Mouse (Mus musculus): ENCODE data around the gene Nfatc2ip. TPM values are rescaled to one million over a fixed set of nuclear protein-coding genes. Genes with fewer than 3 reads are reported as not detected.
A peak's percentile ranks its signal among the peaks of the same experiment; 100 is the strongest.
"Not testable (repeated sequence)": the region's sequence is repeated elsewhere in the genome, so short reads cannot be mapped to it uniquely, and the experiment has no call there.

The Nfatc2ip gene
- polyA plus RNA-seq, 1 experiment from 2014 or later = 3.1 TPM

DNA sequence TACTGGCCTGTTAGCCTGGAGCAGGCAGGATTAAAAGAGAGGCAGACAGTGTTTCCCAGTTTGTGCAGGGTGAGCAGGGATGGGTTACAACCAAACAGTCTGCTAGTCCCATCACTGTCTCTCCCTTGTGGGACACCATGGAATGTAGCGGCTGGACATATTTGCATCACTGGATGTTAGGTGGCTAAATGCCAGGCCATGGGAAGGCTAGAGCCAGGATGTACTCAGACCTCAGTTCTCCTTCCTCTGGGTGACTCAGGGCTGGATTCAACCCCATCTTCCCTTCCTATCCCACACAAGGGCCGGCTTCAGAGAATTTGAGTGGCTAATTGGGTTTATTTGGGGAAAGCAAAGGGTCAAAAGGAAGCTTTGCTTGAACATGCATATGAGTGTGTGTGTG lies 12.1 kb upstream of the Nfatc2ip start:
- no peaks in the 10 kb centered on the region for H3K9me3 ChIP-seq
- no peak overlapping the region for H3K4me3 ChIP-seq
- H3K9ac ChIP-seq = no peak overlapping the region
- no peak for ATAC-seq (ENCODE audit: insufficient number of reproducible peaks, insufficient read depth, low FRiP score, low TSS enrichment, low read depth)
- no peaks in the 10 kb centered on the region for H3K36me3 ChIP-seq
- no peak overlapping the region for H3K27ac ChIP-seq
- whole genome bisulfite sequencing = 70% methylated on average over 2 of the region's 2 CpGs
- 0 out of 2 replicates have a peak, but pooled peaks cover 5% of the 10 kb centered on the region for H3K27me3 ChIP-seq
- H3K4me1 ChIP-seq = no peaks in the 10 kb centered on the region
- no peak overlapping the region for H3K4me2 ChIP-seq

DNA sequence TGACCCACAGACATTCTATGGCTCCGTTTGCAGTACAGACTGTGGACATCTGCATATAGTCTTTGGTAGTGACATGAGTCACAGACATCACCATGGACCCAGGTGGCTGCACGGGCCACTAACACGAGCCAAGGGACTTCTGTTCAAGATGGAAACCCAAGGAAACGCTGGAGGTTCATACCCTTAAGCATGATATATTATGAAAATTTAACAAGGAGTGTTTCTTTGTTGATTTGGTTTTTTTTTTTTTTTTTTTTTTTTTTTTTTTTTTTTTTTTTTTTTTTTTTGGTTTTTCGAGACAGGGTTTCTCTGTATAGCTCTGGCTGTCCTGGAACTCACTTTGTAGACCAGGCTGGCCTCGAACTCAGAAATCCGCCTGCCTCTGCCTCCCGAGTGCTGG lies 6.0 kb upstream of the Nfatc2ip start:
- not testable (repeated sequence) for H3K4me2 ChIP-seq; H3K9ac ChIP-seq; H3K36me3 ChIP-seq; H3K27ac ChIP-seq; H3K27me3 ChIP-seq; H3K4me3 ChIP-seq; ATAC-seq (ENCODE audit: insufficient number of reproducible peaks, insufficient read depth, low FRiP score, low TSS enrichment, low read depth); H3K9me3 ChIP-seq; H3K4me1 ChIP-seq
- WGBS = 78% methylated on average over 8 of the region's 8 CpGs

DNA sequence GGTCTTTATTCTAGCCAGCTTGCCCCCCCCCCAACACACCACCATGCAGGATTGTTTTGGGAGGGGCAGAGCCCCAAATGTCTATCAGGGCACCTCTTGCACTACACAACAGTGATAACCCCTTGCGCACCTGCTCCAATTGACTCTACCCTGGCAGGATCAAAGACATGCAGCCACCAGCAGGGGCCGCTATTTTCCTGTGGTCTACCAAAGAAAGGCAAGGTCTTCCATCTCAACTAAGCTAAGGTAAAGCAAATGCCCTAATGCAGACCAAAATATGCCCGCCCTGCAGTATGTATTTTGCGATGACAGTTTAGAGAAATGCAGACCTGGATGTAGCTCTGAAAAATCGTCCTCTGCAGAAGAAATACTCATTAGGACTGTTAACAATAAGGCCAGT lies 3.0 kb upstream of the Nfatc2ip start:
- 6% methylated on average over 5 of the region's 5 CpGs for WGBS
- Histone ChIP-seq H3K9me3 (no peaks in the 10 kb centered on the region), H3K9ac (no peak overlapping the region), H3K36me3 (no peaks in the 10 kb centered on the region), H3K4me2 (no peak overlapping the region), H3K27me3 (no peaks in the 10 kb centered on the region), H3K4me3 (no peak overlapping the region), H3K4me1 (peaks cover 13% of the 10 kb centered on the region; the same call in 1 of the 2 replicates), H3K27ac (no peak overlapping the region)
- no peak for ATAC-seq (ENCODE audit: insufficient number of reproducible peaks, insufficient read depth, low FRiP score, low TSS enrichment, low read depth)

DNA sequence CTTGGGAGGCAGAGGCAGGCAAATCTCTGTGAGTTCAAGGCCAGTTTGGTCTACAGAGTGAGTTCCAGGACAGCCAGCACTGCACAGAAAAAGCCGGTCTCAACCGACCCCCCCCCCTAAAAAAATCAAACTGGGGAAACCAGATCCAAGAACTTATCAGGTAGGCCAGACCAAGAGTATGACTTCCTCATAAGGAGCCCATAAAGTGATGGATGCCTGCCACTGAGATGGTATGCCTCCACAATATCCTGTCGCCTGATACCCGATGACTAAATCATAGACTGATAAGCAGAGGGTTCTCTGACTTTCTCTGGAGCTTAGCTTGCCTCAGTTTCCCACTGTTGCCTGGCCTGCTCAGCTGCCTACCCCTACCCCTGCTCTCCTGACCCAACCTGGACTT lies 1.3 kb upstream of the Nfatc2ip start:
- H3K27ac ChIP-seq = no peak overlapping the region
- peaks cover 13% of the 10 kb centered on the region; the same call in 1 of the 2 replicates for H3K4me1 ChIP-seq
- 96% methylated on average over 4 of the region's 4 CpGs for WGBS
- no peaks in the 10 kb centered on the region for H3K27me3 ChIP-seq
- H3K9ac ChIP-seq = no peak overlapping the region
- 0 out of 2 replicates have a peak, but pooled peaks cover 4% of the 10 kb centered on the region for H3K36me3 ChIP-seq
- no peak overlapping the region for H3K4me2 ChIP-seq
- H3K9me3 ChIP-seq = no peaks in the 10 kb centered on the region
- ATAC-seq (ENCODE audit: insufficient number of reproducible peaks, insufficient read depth, low FRiP score, low TSS enrichment, low read depth) = no peak
- H3K4me3 ChIP-seq = no peak overlapping the region

DNA sequence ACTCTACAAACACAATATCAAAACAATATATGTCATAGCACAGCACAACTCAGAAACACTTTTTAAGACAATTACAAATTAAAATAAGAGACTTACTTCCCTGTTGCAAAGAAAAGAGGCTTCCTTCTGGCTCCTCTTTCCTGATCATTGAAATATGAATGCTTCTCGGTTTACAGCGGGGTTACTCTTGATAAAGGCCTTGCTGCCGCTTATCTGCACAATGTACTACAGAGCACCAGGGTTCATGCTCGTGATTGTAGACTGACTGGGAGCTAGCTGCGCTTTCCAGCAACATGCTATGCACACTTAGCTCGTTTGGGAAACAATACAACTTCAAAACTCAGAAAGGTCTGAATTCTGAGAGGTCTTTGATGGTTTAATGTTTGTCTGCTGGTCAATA lies 684 bp upstream of the Nfatc2ip start:
- H3K27me3 ChIP-seq = no peaks in the 10 kb centered on the region
- peak overlapping the region; percentile 51 for H3K4me2 ChIP-seq
- H3K9ac ChIP-seq = no peak overlapping the region
- H3K27ac ChIP-seq = no peak overlapping the region
- H3K36me3 ChIP-seq = 0 out of 2 replicates have a peak, but pooled peaks cover 4% of the 10 kb centered on the region
- no peaks in the 10 kb centered on the region for H3K9me3 ChIP-seq
- ATAC-seq (ENCODE audit: insufficient number of reproducible peaks, insufficient read depth, low FRiP score, low TSS enrichment, low read depth) = no peak
- WGBS = 60% methylated on average over 6 of the region's 6 CpGs
- H3K4me3 ChIP-seq = peak overlapping the region; percentile 92
- peaks cover 13% of the 10 kb centered on the region; the same call in 1 of the 2 replicates for H3K4me1 ChIP-seq

DNA sequence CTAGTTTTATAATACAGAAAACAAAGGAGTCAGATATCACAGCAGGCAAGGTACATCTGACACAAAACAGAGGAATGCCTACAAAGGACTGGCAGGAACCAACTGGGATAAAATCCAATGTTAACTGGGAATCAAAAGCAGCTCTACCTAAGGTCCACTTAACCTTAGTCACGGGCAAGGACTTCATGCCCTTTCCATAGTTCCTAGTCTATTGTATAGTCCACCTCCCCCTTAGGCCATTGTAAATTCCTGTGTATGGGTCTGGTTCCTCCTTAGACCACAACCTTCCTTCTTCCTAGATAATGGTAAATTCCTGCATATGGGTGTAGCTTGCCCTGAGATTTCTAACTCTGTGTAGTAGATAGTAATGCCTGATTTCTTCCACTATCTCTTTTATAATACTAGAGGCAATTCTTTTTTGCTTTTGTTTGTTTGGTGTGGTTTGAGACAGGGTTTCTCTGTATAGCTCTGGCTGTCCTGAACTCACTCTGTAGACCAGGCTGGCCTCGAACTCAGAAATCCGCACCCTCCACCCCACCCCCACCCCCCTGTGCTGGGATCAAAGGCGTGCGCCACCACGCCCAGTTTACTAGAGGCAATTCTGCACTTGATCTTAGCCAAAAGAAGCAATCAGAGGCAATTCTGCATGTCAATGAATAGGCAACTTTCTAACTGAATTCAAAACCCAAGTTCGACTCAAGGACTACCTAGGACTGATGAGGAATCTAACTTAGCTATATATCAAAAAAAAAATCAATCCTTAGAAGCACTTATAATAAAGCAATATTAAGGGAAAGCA lies 4.3 kb downstream of the Nfatc2ip start:
- H3K36me3 ChIP-seq = peaks cover 41% of the 10 kb centered on the region
- WGBS = 88% methylated on average over 7 of the region's 7 CpGs

DNA sequence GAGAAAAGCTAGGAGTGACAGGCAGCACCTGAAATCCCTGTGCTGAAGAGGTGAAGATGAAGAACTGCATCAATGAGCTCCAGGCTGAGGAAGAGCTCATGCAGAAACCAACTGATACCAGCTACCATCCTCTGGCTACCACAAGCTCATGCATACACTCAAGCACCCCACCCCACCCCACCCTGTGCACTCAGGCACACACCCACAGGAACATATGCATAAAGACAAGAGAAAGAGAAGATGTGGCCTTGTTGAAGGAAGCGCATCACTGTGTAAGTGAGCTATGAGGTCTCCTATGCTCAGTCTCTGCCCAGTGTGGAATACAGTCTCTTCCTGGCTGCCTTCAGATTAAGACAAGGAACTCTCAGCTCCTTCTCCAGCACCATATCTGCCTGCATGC lies 8.4 kb downstream of the Nfatc2ip start:
- ATAC-seq (ENCODE audit: insufficient number of reproducible peaks, insufficient read depth, low FRiP score, low TSS enrichment, low read depth) = no peak
- 100% methylated on average over 1 of the region's 1 CpGs for WGBS
- Histone ChIP-seq H3K4me3 (no peak overlapping the region), H3K27me3 (no peaks in the 10 kb centered on the region), H3K4me2 (no peak overlapping the region), H3K36me3 (peaks cover 58% of the 10 kb centered on the region), H3K9ac (no peak overlapping the region), H3K27ac (no peak overlapping the region), H3K4me1 (no peaks in the 10 kb centered on the region), H3K9me3 (no peaks in the 10 kb centered on the region)

More for the DNA sequence above, 4.3 kb downstream of the Nfatc2ip start:
- not testable (repeated sequence) for ATAC-seq (ENCODE audit: insufficient number of reproducible peaks, insufficient read depth, low FRiP score, low TSS enrichment, low read depth); H3K27ac ChIP-seq; H3K4me3 ChIP-seq; H3K9me3 ChIP-seq; H3K27me3 ChIP-seq; H3K9ac ChIP-seq; H3K4me2 ChIP-seq
- H3K4me1 ChIP-seq = peaks cover 11% of the 10 kb centered on the region; the same call in 1 of the 2 replicates

DNA sequence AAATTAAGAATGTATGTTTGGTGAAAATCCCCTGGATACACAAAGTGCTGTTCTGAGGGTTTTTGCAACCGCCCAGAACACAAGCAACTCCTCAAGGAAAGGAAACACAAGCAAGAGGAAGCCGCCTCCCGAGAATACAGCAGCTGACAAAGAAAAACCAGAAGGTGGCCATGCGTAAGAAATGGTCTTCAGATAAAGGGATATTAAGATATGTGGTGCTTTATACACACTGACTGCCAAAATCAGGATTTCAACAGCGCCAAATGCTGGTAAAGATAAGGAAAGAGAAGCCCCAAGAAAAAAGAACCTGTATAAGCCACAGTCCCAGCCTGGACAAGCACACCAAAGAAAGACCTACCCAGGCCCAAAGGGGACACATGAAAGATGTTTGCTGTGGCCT lies 13.0 kb downstream of the Nfatc2ip start:
- Histone ChIP-seq H3K4me3 (no peak overlapping the region), H3K36me3 (peaks cover 33% of the 10 kb centered on the region), H3K27me3 (no peaks in the 10 kb centered on the region), H3K27ac (no peak overlapping the region), H3K9me3 (no peaks in the 10 kb centered on the region), H3K9ac (no peak overlapping the region), H3K4me1 (no peaks in the 10 kb centered on the region), H3K4me2 (no peak overlapping the region)
- 84% methylated on average over 5 of the region's 5 CpGs for WGBS
- ATAC-seq (ENCODE audit: insufficient number of reproducible peaks, insufficient read depth, low FRiP score, low TSS enrichment, low read depth) = no peak

DNA sequence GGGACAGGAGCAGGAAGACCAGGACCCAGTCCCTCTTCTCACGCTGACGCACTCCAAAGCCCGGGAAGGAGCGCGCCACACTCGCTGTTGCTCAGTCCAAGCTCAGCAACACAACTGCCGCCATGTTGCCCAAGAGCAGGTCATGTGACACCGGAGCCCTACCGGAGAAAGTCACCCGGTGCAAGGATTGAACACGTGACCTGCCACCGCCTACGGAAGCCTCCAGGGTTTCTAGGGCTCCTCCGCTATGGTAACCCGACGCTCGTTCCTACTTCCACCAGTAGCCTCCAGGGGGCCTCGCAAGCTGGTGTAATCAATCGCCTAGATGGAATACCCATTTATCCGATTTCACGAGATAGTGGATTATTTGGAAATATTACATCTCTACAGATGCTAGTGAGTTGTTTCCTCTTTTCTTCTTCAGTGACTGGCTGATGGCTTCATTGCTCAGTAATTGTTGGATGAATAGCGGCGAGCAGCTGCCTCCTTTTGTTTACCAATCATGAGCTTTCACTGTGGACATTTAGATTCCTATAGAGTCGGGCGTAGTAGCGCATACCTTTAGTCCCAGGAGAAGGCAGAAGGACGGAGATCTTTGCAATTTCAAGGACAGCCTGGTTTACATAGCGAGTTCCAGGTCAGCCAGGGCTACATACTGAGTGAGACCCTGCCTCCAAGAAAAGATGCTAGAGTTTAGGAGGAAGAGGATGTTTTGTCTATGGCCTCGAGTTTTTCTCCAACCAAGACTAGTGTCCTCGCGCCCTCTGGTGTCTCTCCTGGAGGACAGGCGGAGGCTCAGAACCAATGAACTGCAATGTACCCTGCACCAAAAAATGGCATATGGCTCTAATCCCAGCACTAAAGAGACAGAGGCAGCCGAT lies 19.0 kb downstream of the Nfatc2ip start, which contains the start of gene Spns1:
Gene Spns1 (minus strand): TSS at position 173 of the 881 bp plus-strand sequence.
- Histone ChIP-seq H3K36me3 (peaks cover 20% of the 10 kb centered on the region), H3K27me3 (no peaks in the 10 kb centered on the region), H3K27ac (peak within 1 kb of the TSS; percentile 80), H3K4me2 (peak within 1 kb of the TSS; percentile 98), H3K9me3 (no peaks in the 10 kb centered on the region), H3K4me1 (peaks cover 9% of the 10 kb centered on the region), H3K9ac (peak within 1 kb of the TSS; percentile 89), H3K4me3 (peak within 1 kb of the TSS; percentile 98)
- ATAC-seq (ENCODE audit: insufficient number of reproducible peaks, insufficient read depth, low FRiP score, low TSS enrichment, low read depth) = peak; percentile 96
- WGBS = under 1% methylated on average over 33 of the region's 33 CpGs

DNA sequence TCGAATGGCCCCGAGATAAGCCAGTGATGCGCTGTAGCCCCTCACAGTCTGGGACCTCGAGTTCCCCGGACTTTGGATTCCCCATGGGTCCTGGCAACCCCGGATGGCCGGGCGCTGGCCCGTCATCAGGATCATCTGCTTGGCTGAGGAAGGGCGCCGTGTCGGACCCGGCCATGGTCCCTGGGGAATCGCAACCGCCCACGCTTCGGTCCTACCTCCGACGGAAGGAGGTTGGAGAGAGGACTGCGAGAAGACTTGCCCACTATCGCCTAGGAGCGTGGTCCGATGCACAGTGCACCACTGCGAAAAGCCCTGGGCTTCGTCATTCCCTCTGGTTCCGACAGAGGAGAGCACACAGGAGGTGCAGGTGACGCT lies 19.6 kb downstream of the Nfatc2ip start:
- Histone ChIP-seq H3K4me2 (peak overlapping the region; percentile 98), H3K4me3 (peak overlapping the region; percentile 98), H3K27me3 (no peaks in the 10 kb centered on the region), H3K27ac (0 out of 2 replicates have a peak overlapping the region, but pooled peaks have one; percentile 80), H3K9me3 (no peaks in the 10 kb centered on the region), H3K9ac (peak overlapping the region; percentile 89), H3K4me1 (peaks cover 9% of the 10 kb centered on the region), H3K36me3 (peaks cover 27% of the 10 kb centered on the region)
- under 1% methylated on average over 27 of the region's 27 CpGs for WGBS
- no peak; the same call in 1 of the 2 replicates for ATAC-seq (ENCODE audit: insufficient number of reproducible peaks, insufficient read depth, low FRiP score, low TSS enrichment, low read depth)

DNA sequence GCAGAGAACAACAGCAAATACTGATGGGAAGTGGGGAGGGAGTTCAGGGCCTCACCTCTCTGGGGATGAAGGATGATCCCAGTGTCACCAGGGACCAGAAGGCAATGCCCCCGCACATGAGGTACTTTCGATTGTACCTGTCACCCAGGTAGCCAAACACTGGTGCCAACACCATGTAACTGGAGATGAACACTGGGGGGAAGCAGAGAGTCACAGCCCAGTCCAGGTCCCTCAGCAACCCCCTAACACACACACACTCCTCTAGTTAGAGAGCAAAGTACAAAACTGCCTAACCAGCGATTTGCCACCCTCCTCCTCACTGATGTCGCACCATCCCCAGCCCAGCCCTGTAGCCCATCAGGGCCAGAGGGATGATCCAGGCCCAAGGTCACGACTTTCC lies 21.5 kb downstream of the Nfatc2ip start:
- H3K9me3 ChIP-seq = no peaks in the 10 kb centered on the region
- H3K4me3 ChIP-seq = no peak overlapping the region
- no peak overlapping the region for H3K4me2 ChIP-seq
- H3K27ac ChIP-seq = no peak overlapping the region
- 76% methylated on average over 5 of the region's 5 CpGs for WGBS
- no peak overlapping the region for H3K9ac ChIP-seq
- peaks cover 46% of the 10 kb centered on the region for H3K36me3 ChIP-seq
- H3K4me1 ChIP-seq = peaks cover 9% of the 10 kb centered on the region
- H3K27me3 ChIP-seq = no peaks in the 10 kb centered on the region
- ATAC-seq (ENCODE audit: insufficient number of reproducible peaks, insufficient read depth, low FRiP score, low TSS enrichment, low read depth) = no peak
